In the genomic region with DNA sequence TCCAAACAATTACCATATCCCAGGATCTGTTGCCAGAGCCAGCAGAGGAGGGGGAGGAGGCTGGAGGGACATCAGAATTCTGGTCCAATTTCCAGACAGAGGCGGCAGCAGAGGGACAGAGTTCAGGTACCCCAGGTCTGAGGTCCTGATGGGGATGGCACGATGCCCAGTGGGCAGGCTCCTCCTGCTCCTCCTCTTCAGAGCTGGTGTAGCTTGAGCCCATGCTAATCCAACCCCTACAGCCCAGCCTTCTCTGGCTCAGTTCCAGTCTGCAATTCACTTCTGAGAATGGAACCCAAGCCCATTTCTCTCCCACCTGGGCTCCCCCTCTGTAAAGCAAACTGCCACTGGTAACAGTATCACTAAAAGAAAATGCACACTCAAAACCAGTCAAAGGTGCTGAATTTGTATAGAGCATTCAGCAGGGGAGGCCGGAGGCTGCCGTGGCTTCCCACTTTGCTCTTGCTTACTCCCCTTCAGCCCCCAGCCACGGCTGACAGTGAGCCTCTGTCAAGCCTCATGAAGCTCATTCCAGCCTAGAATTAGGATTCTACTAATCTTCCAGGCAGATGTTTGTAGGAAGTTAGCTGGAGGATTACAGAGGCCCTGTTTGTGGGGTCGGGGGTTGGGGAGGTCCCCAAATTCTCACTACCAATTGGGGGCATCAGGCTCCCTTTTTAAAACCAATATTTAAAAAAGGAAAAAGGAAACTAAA, we compare ENCODE assay signal across 11 mouse cellular contexts. TPM values are rescaled to one million over a fixed set of nuclear protein-coding genes. Genes with fewer than 3 reads are reported as not detected.
DNase-seq lines count a peak whose midpoint lies in the region; ATAC-seq and TF ChIP-seq lines count a peak whose summit lies in the region.
"Had no signal": no experiment of that assay in that cellular context is flagged by ENCODE, and none has a peak within 500 bp of the region (broad histone marks: within the 10 kb centered on the region; RNA-seq: fewer than 3 reads in every experiment).

No protein-coding gene starts in this region.

- DNase-seq in heart, postnatal 4 days = peak; percentile 29
- DNase-seq in heart, embryonic 10.5 days (ENCODE audit: low spot score) = no peak
- DNase-seq in midbrain, postnatal 0 days (ENCODE audit: low spot score) = peak; percentile 34
- peak; percentile 92 for DNase-seq in kidney, adult 9 months
- DNase-seq in layer of hippocampus, adult 9-10 months (ENCODE audit: low spot score) = no peak
- DNase-seq: forebrain, postnatal 0 days; heart, adult 18-20 months had no signal

- no peak for TF ChIP-seq CTCF in midbrain, postnatal 0 days (IDR thresholded peaks at IDR 0.05)

- H3K4me2 ChIP-seq in midbrain, postnatal 0 days (ENCODE audit: low read depth, low read length, poor library complexity, severe bottlenecking) = no peak overlapping the region
- H3K4me2 ChIP-seq in midbrain, embryonic 16.5 days (ENCODE audit: low read length) = no peak overlapping the region
- H3K4me2 ChIP-seq in limb, embryonic 15.5 days = no peak overlapping the region

- no peaks in the 10 kb centered on the region for H3K9me3 ChIP-seq in heart, embryonic 10.5 days
- no peaks in the 10 kb centered on the region for H3K9me3 ChIP-seq in midbrain, postnatal 0 days (ENCODE audit: low read length)
- H3K9me3 ChIP-seq in midbrain, embryonic 16.5 days (replicated peaks; ENCODE audit: control insufficient read depth, low read length, poor library complexity, severe bottlenecking) = no peaks in the 10 kb centered on the region
- H3K9me3 ChIP-seq in limb, embryonic 15.5 days = no peaks in the 10 kb centered on the region

- H3K27ac ChIP-seq in heart, embryonic 10.5 days = no peak overlapping the region
- no peak overlapping the region for H3K27ac ChIP-seq in midbrain, postnatal 0 days (ENCODE audit: low read depth, low read length)
- no peak overlapping the region for H3K27ac ChIP-seq in midbrain, embryonic 16.5 days (ENCODE audit: low read length)
- peak overlapping the region; percentile 77 for H3K27ac ChIP-seq in limb, embryonic 15.5 days

- H3K36me3 ChIP-seq in heart, embryonic 10.5 days = peaks cover 53% of the 10 kb centered on the region
- H3K36me3 ChIP-seq in midbrain, postnatal 0 days (ENCODE audit: insufficient read depth, low read length) = peaks cover 27% of the 10 kb centered on the region
- H3K36me3 ChIP-seq in midbrain, embryonic 16.5 days (ENCODE audit: control insufficient read depth, insufficient read depth, low read length) = peaks cover 16% of the 10 kb centered on the region
- peaks cover 43% of the 10 kb centered on the region for H3K36me3 ChIP-seq in limb, embryonic 15.5 days

- peaks cover 88% of the 10 kb centered on the region for H3K4me1 ChIP-seq in heart, embryonic 10.5 days
- H3K4me1 ChIP-seq in midbrain, postnatal 0 days (ENCODE audit: insufficient read depth, low read length) = no peaks in the 10 kb centered on the region
- H3K4me1 ChIP-seq in midbrain, embryonic 16.5 days (ENCODE audit: control insufficient read depth, insufficient read depth, low read length) = peaks cover 16% of the 10 kb centered on the region
- peaks cover 71% of the 10 kb centered on the region for H3K4me1 ChIP-seq in limb, embryonic 15.5 days

- peaks cover 43% of the 10 kb centered on the region for H3K27me3 ChIP-seq in heart, embryonic 10.5 days (ENCODE audit: insufficient read depth, poor library complexity, severe bottlenecking)
- peaks cover 26% of the 10 kb centered on the region for H3K27me3 ChIP-seq in midbrain, postnatal 0 days (ENCODE audit: insufficient read depth, low read length)
- peaks cover 38% of the 10 kb centered on the region for H3K27me3 ChIP-seq in midbrain, embryonic 16.5 days (ENCODE audit: control insufficient read depth, insufficient read depth, low read depth, low read length)
- peaks cover 13% of the 10 kb centered on the region for H3K27me3 ChIP-seq in limb, embryonic 15.5 days

- ATAC-seq in midbrain, postnatal 0 days (ENCODE audit: low FRiP score) = no peak
- ATAC-seq in midbrain, embryonic 16.5 days = no peak
- ATAC-seq in limb, embryonic 15.5 days (ENCODE audit: insufficient number of reproducible peaks, low FRiP score, low TSS enrichment, low read depth) = no peak
- ATAC-seq: forebrain, postnatal 0 days; intestine, embryonic 16.5 days had no signal

- no peak overlapping the region for H3K4me3 ChIP-seq in heart, embryonic 10.5 days
- no peak overlapping the region for H3K4me3 ChIP-seq in midbrain, postnatal 0 days (ENCODE audit: low read depth, low read length)
- H3K4me3 ChIP-seq in midbrain, embryonic 16.5 days (ENCODE audit: low read depth, low read length) = no peak overlapping the region
- H3K4me3 ChIP-seq in limb, embryonic 15.5 days = no peak overlapping the region
- H3K4me3 ChIP-seq: megakaryocyte, embryonic 14.5 days had no signal

- no peak overlapping the region for H3K9ac ChIP-seq in midbrain, postnatal 0 days (replicated peaks; ENCODE audit: low read length, poor library complexity, severe bottlenecking)
- no peak overlapping the region for H3K9ac ChIP-seq in midbrain, embryonic 16.5 days (ENCODE audit: low read depth, low read length)
- no peak overlapping the region for H3K9ac ChIP-seq in limb, embryonic 15.5 days
- H3K9ac ChIP-seq: forebrain, postnatal 0 days had no signal

- 75% methylated on average over 6 of the region's 6 CpGs for WGBS in heart, embryonic 10.5 days
- WGBS in midbrain, postnatal 0 days = 49% methylated on average over 6 of the region's 6 CpGs
- whole genome bisulfite sequencing in midbrain, embryonic 16.5 days = 49% methylated on average over 6 of the region's 6 CpGs
- 46% methylated on average over 6 of the region's 6 CpGs for WGBS in limb, embryonic 15.5 days

RNA-seq across cellular contexts. Expression of gene Tmem200b, which starts 2.7 kb away (rescaled TPM):
- 10 to 100 TPM in 1 of 2 experiments, 1 to 10 TPM in 1; 9.4 to 12.8 TPM for total RNA-seq in heart, postnatal 4 days (2021)
- 2.1 and 3.5 TPM in 2 replicates for polyA plus RNA-seq in heart, embryonic 10.5 days (2016; fragmentation: Nextera tagmentation; extraction: Ambion mirVana)
- total RNA-seq in midbrain, postnatal 0 days (2014; rRNA removed) = 1.0 and 4.3 TPM in 2 replicates
- polyA plus RNA-seq in midbrain, postnatal 0 days (2015; fragmentation: Nextera tagmentation; extraction: Ambion mirVana) = 0.22 and 0.28 TPM in 2 replicates
- 0.18 TPM in 1 of 2 replicates, not detected in the other for polyA plus RNA-seq in midbrain, embryonic 16.5 days (2015; fragmentation: Nextera tagmentation; extraction: Ambion mirVana)
- 3.3 and 3.9 TPM in 2 replicates for polyA plus RNA-seq in limb, embryonic 15.5 days (2015; fragmentation: Nextera tagmentation; extraction: Ambion mirVana)

RNA-seq across cellular contexts. Expression of gene Srsf4, which starts 50.8 kb away (rescaled TPM):
- 10 to 100 TPM; 73.2 to 76.8 TPM for total RNA-seq in heart, postnatal 4 days (2021)
- 81.0 and 96.1 TPM in 2 replicates for polyA plus RNA-seq in heart, embryonic 10.5 days (2016; fragmentation: Nextera tagmentation; extraction: Ambion mirVana)
- total RNA-seq in midbrain, postnatal 0 days (2014; rRNA removed) = 29.3 and 30.2 TPM in 2 replicates
- polyA plus RNA-seq in midbrain, postnatal 0 days (2015; fragmentation: Nextera tagmentation; extraction: Ambion mirVana) = 82.6 and 86.2 TPM in 2 replicates
- polyA plus RNA-seq in midbrain, embryonic 16.5 days (2015; fragmentation: Nextera tagmentation; extraction: Ambion mirVana) = 100 and 112 TPM in 2 replicates
- polyA plus RNA-seq in limb, embryonic 15.5 days (2015; fragmentation: Nextera tagmentation; extraction: Ambion mirVana) = 97.7 and 99.5 TPM in 2 replicates

Comparison
In these comparisons a context has a peak if more than half of its experiments do, and no peak if none do; other contexts are left out.
1. DNase-seq: peak in heart, postnatal 4 days (single experiment), midbrain, postnatal 0 days (single experiment) and kidney, adult 9 months (single experiment); none in heart, embryonic 10.5 days (single experiment) and layer of hippocampus, adult 9-10 months (single experiment).